In genomic region chr5:103724823-103725222, GRCm38 (mm10) we compare ENCODE assay signal across 20 mouse cellular contexts. TPM values are rescaled to one million over a fixed set of nuclear protein-coding genes. Genes with fewer than 3 reads are reported as not detected.
DNase-seq lines count a peak whose midpoint lies in the region; ATAC-seq and TF ChIP-seq lines count a peak whose summit lies in the region.
"Had no signal": no experiment of that assay in that cellular context is flagged by ENCODE, and none has a peak within 500 bp of the region (broad histone marks: within the 10 kb centered on the region; RNA-seq: fewer than 3 reads in every experiment).

No protein-coding gene starts in this region.

- no peak for TF ChIP-seq EP300 in lung, postnatal 0 days (IDR thresholded peaks at IDR 0.05)
- no peak for TF ChIP-seq EP300 in CH12.LX (IDR thresholded peaks at IDR 0.05; ENCODE audit: low read length)

- TF ChIP-seq POLR2A in CH12.LX (IDR thresholded peaks at IDR 0.05; ENCODE audit: low read depth, low read length), result no peak
- TF ChIP-seq POLR2A in bone marrow macrophage, adult 2 months (IDR thresholded peaks at IDR 0.05; ENCODE audit: borderline replicate concordance, low read depth, low read length), result no peak

- no peaks in the 10 kb centered on the region for H3K27me3 ChIP-seq in forebrain, embryonic 11.5 days (ENCODE audit: control insufficient read depth, insufficient read depth, low read length)
- no peaks in the 10 kb centered on the region for H3K27me3 ChIP-seq in forebrain, embryonic 13.5 days
- no peaks in the 10 kb centered on the region for H3K27me3 ChIP-seq in lung, postnatal 0 days (replicated peaks; ENCODE audit: insufficient read depth, low read length)
- no peaks in the 10 kb centered on the region for H3K27me3 ChIP-seq in CH12.LX (replicated peaks)
- H3K27me3 ChIP-seq: embryonic facial prominence, embryonic 15.5 days; hindbrain, embryonic 15.5 days; intestine, embryonic 15.5 days; lung, embryonic 15.5 days had no signal

- H3K4me2 ChIP-seq in forebrain, embryonic 11.5 days (ENCODE audit: low read depth, low read length, severe bottlenecking), result 0 out of 2 replicates have a peak overlapping the region, but pooled peaks have one; percentile 18
- H3K4me2 ChIP-seq in forebrain, embryonic 13.5 days, result no peak overlapping the region
- H3K4me2 ChIP-seq in lung, postnatal 0 days (replicated peaks; ENCODE audit: low read depth, low read length), result peak overlapping the region; percentile 34; the same call in 1 of the 2 replicates
- H3K4me2 ChIP-seq in CH12.LX (ENCODE audit: insufficient read depth, low read depth, poor library complexity, severe bottlenecking), result peak overlapping the region; percentile 78
- H3K4me2 ChIP-seq: embryonic facial prominence, embryonic 15.5 days; hindbrain, embryonic 15.5 days; intestine, embryonic 15.5 days; lung, embryonic 15.5 days; midbrain, embryonic 12.5 days had no signal

- in situ Hi-C loops in CH12.LX (cut with MboI; ENCODE audit: low pct_ligation_motif_present, low pct_unique_long_range_greater_than_20kb, low sequenced_read_pairs), result loop anchor here (5.0 kb wide), 1 partner anchor 43 kb away; no protein-coding TSS in a partner anchor

- no peak for TF ChIP-seq CTCF in lung, postnatal 0 days (IDR thresholded peaks at IDR 0.05)
- TF ChIP-seq CTCF in CH12.LX (conservative IDR thresholded peaks at IDR 0.05 in 1 of 2, IDR thresholded peaks at IDR 0.05 in 1 of 2; ENCODE audit: low read depth in 2 of 2, low read length in 2 of 2), result no peak
- no peak for TF ChIP-seq CTCF in bone marrow macrophage, adult 2 months (IDR thresholded peaks at IDR 0.05; ENCODE audit: low read depth, low read length)

- peaks cover 51% of the 10 kb centered on the region for H3K79me2 ChIP-seq in CH12.LX (replicated peaks; ENCODE audit: control insufficient read depth, extremely low read depth, insufficient read depth, poor library complexity, severe bottlenecking)

- no peaks in the 10 kb centered on the region for H3K36me3 ChIP-seq in forebrain, embryonic 11.5 days (ENCODE audit: control insufficient read depth, insufficient read depth, low read length)
- H3K36me3 ChIP-seq in forebrain, embryonic 13.5 days (ENCODE audit: poor library complexity, severe bottlenecking), result no peaks in the 10 kb centered on the region
- H3K36me3 ChIP-seq in lung, postnatal 0 days (ENCODE audit: insufficient read depth, low read length), result no peaks in the 10 kb centered on the region
- H3K36me3 ChIP-seq in CH12.LX (replicated peaks in 1 of 2; ENCODE audit: control insufficient read depth in 1 of 2, insufficient read depth in 1 of 2, low read length in 1 of 2), result peaks cover 0 to 12% of the 10 kb centered on the region in 2 experiments
- H3K36me3 ChIP-seq: embryonic facial prominence, embryonic 15.5 days; heart, embryonic 10.5 days; hindbrain, embryonic 15.5 days; intestine, embryonic 15.5 days; lung, embryonic 15.5 days; midbrain, embryonic 12.5 days had no signal

- H3K4me3 ChIP-seq in forebrain, embryonic 11.5 days (ENCODE audit: low read depth, low read length), result no peak overlapping the region
- H3K4me3 ChIP-seq in forebrain, embryonic 13.5 days, result no peak overlapping the region
- no peak overlapping the region for H3K4me3 ChIP-seq in lung, postnatal 0 days (ENCODE audit: low read depth, low read length)
- H3K4me3 ChIP-seq in CH12.LX (replicated peaks in 1 of 3; ENCODE audit: low read depth in 2 of 3, low read length in 2 of 3, poor library complexity in 1 of 3), result no peak overlapping the region
- no peak overlapping the region for H3K4me3 ChIP-seq in bone marrow macrophage, adult 2 months (ENCODE audit: insufficient read depth, low read length)
- H3K4me3 ChIP-seq: embryonic facial prominence, embryonic 15.5 days; heart, embryonic 10.5 days; hindbrain, embryonic 15.5 days; intestine, embryonic 15.5 days; lung, embryonic 15.5 days; midbrain, embryonic 12.5 days had no signal

- dilution Hi-C loops in CH12.LX (cut with MboI; ENCODE audit: extremely low pct_ligation_motif_present, extremely low pct_unique_long_range_greater_than_20kb, low sequenced_read_pairs), result no loop called here

- H3K27ac ChIP-seq in forebrain, embryonic 11.5 days (ENCODE audit: low read depth, low read length), result no peak overlapping the region
- no peak overlapping the region for H3K27ac ChIP-seq in forebrain, embryonic 13.5 days
- H3K27ac ChIP-seq in lung, postnatal 0 days (ENCODE audit: low read length), result 0 out of 2 replicates have a peak overlapping the region, but pooled peaks have one; percentile 82
- peak overlapping the region; percentile 94 for H3K27ac ChIP-seq in CH12.LX (ENCODE audit: insufficient read depth, low read depth)
- peak overlapping the region; percentile 72 for H3K27ac ChIP-seq in bone marrow macrophage, adult 2 months (ENCODE audit: insufficient read depth, low read depth, low read length)
- H3K27ac ChIP-seq: embryonic facial prominence, embryonic 15.5 days; heart, embryonic 10.5 days; hindbrain, embryonic 15.5 days; intestine, embryonic 15.5 days; liver, embryonic 14.5 days; lung, embryonic 15.5 days; midbrain, embryonic 12.5 days had no signal

- peaks cover 4% of the 10 kb centered on the region; the same call in 1 of the 2 replicates for H3K4me1 ChIP-seq in forebrain, embryonic 11.5 days (replicated peaks; ENCODE audit: control insufficient read depth, insufficient read depth, low read length)
- peaks cover 9% of the 10 kb centered on the region for H3K4me1 ChIP-seq in forebrain, embryonic 13.5 days
- H3K4me1 ChIP-seq in lung, postnatal 0 days (ENCODE audit: insufficient read depth, low read depth, low read length), result peaks cover 3% of the 10 kb centered on the region; the same call in 1 of the 2 replicates
- peaks cover 17 to 91% of the 10 kb centered on the region in 2 experiments for H3K4me1 ChIP-seq in CH12.LX (ENCODE audit: control insufficient read depth in 1 of 2, insufficient read depth in 2 of 2)
- peaks cover 73% of the 10 kb centered on the region for H3K4me1 ChIP-seq in bone marrow macrophage, adult 2 months (ENCODE audit: control insufficient read depth, insufficient read depth, low read length)
- H3K4me1 ChIP-seq: embryonic facial prominence, embryonic 15.5 days; hindbrain, embryonic 15.5 days; intestine, embryonic 15.5 days had no signal

- H3K9ac ChIP-seq in forebrain, embryonic 11.5 days (ENCODE audit: low read length), result no peak overlapping the region
- H3K9ac ChIP-seq in forebrain, embryonic 13.5 days, result no peak overlapping the region
- H3K9ac ChIP-seq in lung, postnatal 0 days (replicated peaks; ENCODE audit: low read depth), result no peak overlapping the region
- peak overlapping the region; percentile 61 for H3K9ac ChIP-seq in CH12.LX (ENCODE audit: insufficient read depth, low read depth)
- H3K9ac ChIP-seq: embryonic facial prominence, embryonic 15.5 days; hindbrain, embryonic 15.5 days; intestine, embryonic 15.5 days; liver, embryonic 14.5 days; lung, embryonic 15.5 days; midbrain, embryonic 12.5 days had no signal

- 5% methylated on average over 3 of the region's 3 CpGs for WGBS in forebrain, embryonic 11.5 days
- 1% methylated on average over 3 of the region's 3 CpGs for WGBS in forebrain, embryonic 13.5 days
- WGBS in lung, postnatal 0 days, result 31% methylated on average over 3 of the region's 3 CpGs

- TF ChIP-seq RAD21 in CH12.LX (IDR thresholded peaks at IDR 0.05; ENCODE audit: low read depth, low read length), result no peak

- ATAC-seq in forebrain, embryonic 11.5 days (replicated peaks; ENCODE audit: low FRiP score), result no peak
- ATAC-seq in forebrain, embryonic 13.5 days, result no peak
- ATAC-seq in lung, postnatal 0 days, result no peak
- ATAC-seq: intestine, embryonic 15.5 days had no signal

- DNase-seq in forebrain, embryonic 11.5 days (ENCODE audit: low spot score), result no peak
- DNase-seq in lung, postnatal 0 days (ENCODE audit: low spot score), result no peak
- no peak for DNase-seq in lung, postnatal 4 days
- no peak for DNase-seq in CH12.LX (ENCODE audit: extremely low read depth)
- DNase-seq in frontal cortex, postnatal 25 days (ENCODE audit: low spot score in 2 of 2), result no peak
- DNase-seq in cerebellum, adult 9-10 months, result no peak
- DNase-seq: adrenal gland, adult 8-10 months; cerebellum, adult 2 months; heart, postnatal 4 days; kidney, adult 9 months; kidney, postnatal 4 days had no signal

- H3K9me3 ChIP-seq in forebrain, embryonic 11.5 days (ENCODE audit: control insufficient read depth, low read length), result no peaks in the 10 kb centered on the region
- H3K9me3 ChIP-seq in forebrain, embryonic 13.5 days (replicated peaks), result no peaks in the 10 kb centered on the region
- no peaks in the 10 kb centered on the region for H3K9me3 ChIP-seq in lung, postnatal 0 days (ENCODE audit: low read length)
- H3K9me3 ChIP-seq in CH12.LX (replicated peaks; ENCODE audit: low read length), result no peaks in the 10 kb centered on the region
- H3K9me3 ChIP-seq: embryonic facial prominence, embryonic 15.5 days; heart, embryonic 10.5 days; hindbrain, embryonic 15.5 days; intestine, embryonic 15.5 days; lung, embryonic 15.5 days; midbrain, embryonic 12.5 days had no signal

TF ChIP-seq in CH12.LX, 34 proteins besides CTCF, POLR2A, EP300 and RAD21:
- TF ChIP-seq MXI1 (IDR thresholded peaks at IDR 0.05; ENCODE audit: low read depth, low read length) (no peak), NELFE (IDR thresholded peaks at IDR 0.05; ENCODE audit: low read depth, low read length) (no peak), TBP (conservative IDR thresholded peaks at IDR 0.05; ENCODE audit: low read depth, low read length) (no peak), PAX5 (IDR thresholded peaks at IDR 0.05; ENCODE audit: low read length) (no peak), MAFK (IDR thresholded peaks at IDR 0.05; ENCODE audit: insufficient replicate concordance, low read length) (no peak), MYC (IDR thresholded peaks at IDR 0.05; ENCODE audit: low read depth, low read length) (no peak), MAZ (IDR thresholded peaks at IDR 0.05; ENCODE audit: low read depth, low read length) (no peak), RCOR1 (conservative IDR thresholded peaks at IDR 0.05; ENCODE audit: low read depth, low read length) (no peak)

RNA-seq across cellular contexts. Expression of gene Aff1, which starts 32.6 kb away (rescaled TPM):
- 7.1 and 7.9 TPM in 2 replicates for polyA plus RNA-seq in forebrain, embryonic 11.5 days (2014; fragmentation: Nextera tagmentation; extraction: Ambion mirVana)
- polyA plus RNA-seq in forebrain, embryonic 13.5 days (2015; fragmentation: Nextera tagmentation; extraction: Ambion mirVana), result 1.8 and 2.0 TPM in 2 replicates
- 9.4 and 10.0 TPM in 2 replicates for polyA plus RNA-seq in lung, postnatal 0 days (2015; fragmentation: Nextera tagmentation; extraction: Ambion mirVana)
- total RNA-seq in CH12.LX (2012; rRNA removed) (20.7 and 21.8 TPM in 2 replicates), CH12.LX (2014; rRNA removed) (12.0 and 13.2 TPM in 2 replicates)
- 32.7 and 38.9 TPM in 2 replicates for polyA plus RNA-seq in CH12.LX (2012; ENCODE audit: insufficient read length, low read depth)
- 44.1 and 45.3 TPM in 2 replicates for polyA plus RNA-seq in bone marrow macrophage, adult 2 months (2012; ENCODE audit: insufficient read depth, insufficient read length, missing spikeins)

Comparison
In these comparisons a context has a peak if more than half of its experiments do, and no peak if none do; other contexts are left out.
1. H3K27ac ChIP-seq: peak in lung, postnatal 0 days (single experiment), CH12.LX (single experiment) and bone marrow macrophage, adult 2 months (single experiment); none in forebrain, embryonic 11.5 days (single experiment) and forebrain, embryonic 13.5 days (single experiment).